Mouse (Mus musculus) thymus, adult 2 months (tissue): ENCODE data around the gene Slit2. TPM values are rescaled to one million over a fixed set of nuclear protein-coding genes. Genes with fewer than 3 reads are reported as not detected.

Experiments used
- DNase-seq: peaks from one replicate; pipeline ENCODE4 v3.0.0; 2021
- H3K27ac ChIP-seq: fragments of 200-500 bp; 2 replicates; pipeline ENCODE4 v1.5.1; 2012; ENCODE audit warnings: low read length, control low read depth; ENCODE audit not compliant: control insufficient read depth, insufficient read depth
- H3K27me3 ChIP-seq: fragments of 200-500 bp; 2 replicates; pipeline ENCODE4 v1.6.1; 2012; ENCODE audit warnings: mild to moderate bottlenecking, low read length, moderate library complexity, mixed read lengths; ENCODE audit not compliant: control insufficient read depth, insufficient read depth
- H3K36me3 ChIP-seq: fragments of 200-500 bp; 2 replicates; pipeline ENCODE4 v1.6.1; 2012; ENCODE audit warnings: mild to moderate bottlenecking, low read length, moderate library complexity; ENCODE audit not compliant: control insufficient read depth, insufficient read depth
- H3K4me1 ChIP-seq: fragments of 200-500 bp; replicated peaks from 2 replicates; pipeline ENCODE4 v1.6.1; 2012; ENCODE audit warnings: low read length; ENCODE audit not compliant: control insufficient read depth, insufficient read depth
- H3K4me3 ChIP-seq: fragments of 200-500 bp; 2 replicates; pipeline ENCODE4 v1.5.1; 2012; ENCODE audit warnings: mild to moderate bottlenecking, low read length, control low read depth, moderate library complexity; ENCODE audit not compliant: control insufficient read depth, insufficient read depth
- CTCF ChIP-seq: fragments of 200-500 bp; IDR thresholded peaks from 2 replicates; pipeline ENCODE4 v1.5.1; 2012; ENCODE audit warnings: mild to moderate bottlenecking, control low read depth, low read length, moderate library complexity, borderline replicate concordance; ENCODE audit not compliant: control insufficient read depth, poor library complexity, insufficient read depth; ENCODE audit errors: extremely low read depth
- POLR2A ChIP-seq: fragments of 200-500 bp; IDR thresholded peaks from 2 replicates; pipeline ENCODE4 v1.6.1; 2012; ENCODE audit warnings: mild to moderate bottlenecking, low read length, control low read depth, moderate library complexity; ENCODE audit not compliant: control insufficient read depth, poor library complexity, insufficient read depth; ENCODE audit errors: extremely low read depth
- WGBS: fragments of 180-500 bp; shearing (Covaris S2); methylation state at CpG from one replicate; pipeline ENCODE4 v1.1.7; 2018; 5-methylcytosine and 5-hydroxymethylcytosine counted together
- polyA plus RNA-seq: library from polyadenylated mRNA; depleted of rRNA; stranded (reverse); fragments of >200 nt; gene quantifications from 2 replicates; pipeline ENCODE4 v1.2.3, GENCODE M21; 2012

The Slit2 gene
- polyA plus RNA-seq, 1 experiment, result 0.73 TPM

DNA sequence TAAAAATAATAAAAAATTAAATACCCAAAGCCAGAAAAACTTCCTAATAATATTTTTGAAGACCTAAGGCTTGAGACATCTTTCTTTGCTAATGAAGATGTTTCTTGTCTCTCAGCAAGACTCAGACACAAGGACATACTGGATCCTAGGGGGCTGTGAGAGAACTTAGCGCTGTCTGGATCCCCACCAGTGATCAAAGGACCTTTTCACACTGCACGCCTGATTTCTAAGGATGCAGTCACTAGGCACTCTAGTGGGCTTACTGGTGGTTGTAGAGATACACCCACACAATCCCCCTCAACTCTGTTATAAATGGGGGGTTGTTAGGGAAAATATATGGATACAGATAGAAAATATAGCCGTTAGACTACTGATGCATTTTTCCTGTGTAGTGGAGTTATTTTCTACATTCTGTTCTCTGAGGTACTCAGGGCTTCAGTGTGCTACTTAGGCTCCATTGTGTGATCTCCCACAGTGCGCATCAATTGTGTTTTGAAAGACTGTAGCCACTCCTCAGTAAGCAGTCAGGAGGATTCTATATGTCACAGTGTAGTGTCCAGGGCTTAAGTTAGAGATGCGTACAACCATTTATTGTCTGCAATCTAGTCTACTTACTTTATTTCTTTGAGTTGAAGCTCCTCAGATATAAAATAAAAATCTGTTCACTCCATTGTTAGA is 67.8 kb downstream of the Slit2 start:
- Histone ChIP-seq H3K36me3 (no peaks in the 10 kb centered on the region), H3K27ac (no peak overlapping the region), H3K4me3 (no peak overlapping the region), H3K4me1 (no peaks in the 10 kb centered on the region), H3K27me3 (no peaks in the 10 kb centered on the region)
- 96% methylated on average over 5 of the region's 5 CpGs for WGBS
- DNase-seq, result no peak
- TF ChIP-seq CTCF (no peak), POLR2A (no peak)

DNA sequence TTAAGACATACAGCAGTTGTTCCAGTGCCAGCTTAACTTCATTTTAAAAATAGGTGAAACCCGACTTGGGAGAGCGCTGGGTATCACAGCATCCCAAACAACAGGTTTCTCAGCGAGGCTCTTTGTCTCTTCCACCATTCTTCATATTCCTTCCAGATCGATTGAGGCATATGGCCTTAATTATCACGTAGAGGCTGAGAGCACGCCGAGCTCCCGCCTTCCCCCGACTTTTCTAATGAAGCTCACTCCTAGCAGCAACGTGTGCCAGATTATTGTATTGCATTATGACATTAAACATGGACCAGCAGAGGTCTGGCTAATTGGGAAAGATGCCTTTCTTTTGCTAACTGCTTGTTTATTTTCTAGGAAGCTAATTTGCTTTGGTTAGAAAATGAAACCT is 75.7 kb downstream of the Slit2 start:
- 89% methylated on average over 10 of the region's 10 CpGs for WGBS
- DNase-seq, result no peak
- H3K27me3 ChIP-seq, result no peaks in the 10 kb centered on the region
- TF ChIP-seq POLR2A, result no peak
- TF ChIP-seq CTCF, result no peak
- H3K36me3 ChIP-seq, result no peaks in the 10 kb centered on the region
- H3K4me1 ChIP-seq, result no peaks in the 10 kb centered on the region
- H3K27ac ChIP-seq, result no peak overlapping the region
- H3K4me3 ChIP-seq, result no peak overlapping the region

GRCm38 (mm10) chr5:48060715-48061114 is 77.8 kb downstream of the Slit2 start:
- H3K27me3 ChIP-seq, result no peaks in the 10 kb centered on the region
- TF ChIP-seq POLR2A (no peak), CTCF (no peak)
- WGBS, result 87% methylated on average over 2 of the region's 2 CpGs

GRCm38 (mm10) chr5:48078730-48079129 is 95.8 kb downstream of the Slit2 start:
- whole genome bisulfite sequencing, result 62% methylated on average over 1 of the region's 1 CpGs
- no peaks in the 10 kb centered on the region for H3K36me3 ChIP-seq
- H3K27me3 ChIP-seq, result no peaks in the 10 kb centered on the region
- no peaks in the 10 kb centered on the region for H3K4me1 ChIP-seq
- no peak overlapping the region for H3K27ac ChIP-seq
- TF ChIP-seq POLR2A, result no peak
- H3K4me3 ChIP-seq, result no peak overlapping the region
- DNase-seq, result no peak

More at GRCm38 (mm10) chr5:48060715-48061114, 77.8 kb downstream of the Slit2 start:
- Histone ChIP-seq H3K4me1 (no peaks in the 10 kb centered on the region), H3K36me3 (no peaks in the 10 kb centered on the region), H3K27ac (no peak overlapping the region), H3K4me3 (no peak overlapping the region)
- DNase-seq, result no peak

GRCm38 (mm10) chr5:48081223-48081881 is 98.4 kb downstream of the Slit2 start:
- H3K27ac ChIP-seq, result no peak overlapping the region
- no peak overlapping the region for H3K4me3 ChIP-seq
- no peaks in the 10 kb centered on the region for H3K36me3 ChIP-seq
- H3K4me1 ChIP-seq, result no peaks in the 10 kb centered on the region
- no peak for DNase-seq
- TF ChIP-seq CTCF (no peak), POLR2A (no peak)
- no peaks in the 10 kb centered on the region for H3K27me3 ChIP-seq
- 88% methylated on average over 8 of the region's 8 CpGs for WGBS

DNA sequence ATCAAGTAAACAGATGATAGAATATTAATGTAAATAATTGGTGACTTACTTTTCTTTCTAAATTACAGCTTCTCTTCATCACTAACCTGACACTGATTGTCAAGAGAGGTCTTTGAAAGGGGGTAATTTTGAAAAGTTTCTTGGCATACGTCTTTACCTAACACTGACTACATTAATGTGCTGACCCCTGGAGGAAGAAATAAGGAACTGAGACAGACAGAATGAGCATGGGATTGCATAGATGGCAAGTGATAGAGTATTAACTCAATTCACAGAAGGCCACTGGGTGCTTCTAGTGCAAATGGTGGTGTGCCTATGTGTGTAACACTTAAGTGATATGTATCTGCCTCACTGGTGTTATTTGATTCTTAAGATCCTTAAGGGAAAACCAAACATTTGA is 130.5 kb downstream of the Slit2 start:
- H3K27ac ChIP-seq, result no peak overlapping the region

More for the DNA sequence above, 130.5 kb downstream of the Slit2 start:
- 22% methylated on average over 1 of the region's 1 CpGs for WGBS
- no peak for DNase-seq
- Histone ChIP-seq H3K36me3 (no peaks in the 10 kb centered on the region), H3K4me3 (no peak overlapping the region), H3K27me3 (no peaks in the 10 kb centered on the region), H3K4me1 (no peaks in the 10 kb centered on the region)
- no peak for TF ChIP-seq POLR2A
